Mouse (Mus musculus) kidney, postnatal 10 days (tissue): ENCODE data around the gene Lgmn.

Source experiments
- DNase-seq: peaks from one replicate; pipeline ENCODE4 v3.0.0; 2021; ENCODE audit warnings: mixed read lengths

Lgmn gene

GRCm38 (mm10) chr12:102345031-102345815 is 94.4 kb downstream of the Lgmn start:
- DNase-seq: no peak
